8 mouse cellular contexts compared by ENCODE assay signal in genomic region chr13:28953581-28953991, GRCm38 (mm10). TPM values are rescaled to one million over a fixed set of nuclear protein-coding genes. Genes with fewer than 3 reads are reported as not detected.
DNase-seq lines count a peak whose midpoint lies in the region; ATAC-seq lines count a peak whose summit lies in the region.

Gene Sox4, minus strand, starts transcription at chr13:28953713.

- ATAC-seq in forebrain, embryonic 14.5 days, result peak; percentile 92
- peak; percentile 55 for ATAC-seq in liver, embryonic 15.5 days (ENCODE audit: insufficient read depth)
- peak; percentile 88 for ATAC-seq in neural tube, embryonic 12.5 days (ENCODE audit: low FRiP score, low read depth)

- peak within 1 kb of the TSS; percentile 100 for H3K9ac ChIP-seq in forebrain, embryonic 14.5 days (ENCODE audit: low read length)
- H3K9ac ChIP-seq in liver, embryonic 15.5 days, result peak within 1 kb of the TSS; percentile 57
- H3K9ac ChIP-seq in neural tube, embryonic 12.5 days, result peak within 1 kb of the TSS; percentile 100

- peak within 1 kb of the TSS; percentile 43 for H3K4me2 ChIP-seq in forebrain, embryonic 14.5 days (ENCODE audit: low read length)
- H3K4me2 ChIP-seq in liver, embryonic 15.5 days, result peak within 1 kb of the TSS; percentile 79
- peak within 1 kb of the TSS; percentile 58 for H3K4me2 ChIP-seq in neural tube, embryonic 12.5 days (replicated peaks)

- H3K36me3 ChIP-seq in forebrain, embryonic 14.5 days (ENCODE audit: control insufficient read depth, insufficient read depth, low read length), result peaks cover 15% of the 10 kb centered on the region
- no peaks in the 10 kb centered on the region for H3K36me3 ChIP-seq in liver, embryonic 15.5 days (replicated peaks)
- peaks cover under 1% of the 10 kb centered on the region; the same call in 1 of the 2 replicates for H3K36me3 ChIP-seq in neural tube, embryonic 12.5 days

- H3K4me3 ChIP-seq in forebrain, embryonic 14.5 days (ENCODE audit: low read depth, low read length), result peak within 1 kb of the TSS; percentile 100
- peak within 1 kb of the TSS; percentile 58 for H3K4me3 ChIP-seq in liver, embryonic 15.5 days (replicated peaks)
- H3K4me3 ChIP-seq in neural tube, embryonic 12.5 days, result peak within 1 kb of the TSS; percentile 99

- DNase-seq in CD8-positive naive resting alpha-beta T cell, adult 2 months (ENCODE audit: low read depth in 2 of 2, low spot score in 2 of 2), result peak; percentile 65 to 79
- DNase-seq in c-Kit-positive CD71-positive TER-119-positive erythroid progenitor cells, embryonic 14.5 days (ENCODE audit: low spot score), result peak; percentile 63
- DNase-seq in forebrain, embryonic 14.5 days (ENCODE audit: low spot score), result peak; percentile 100
- peak; percentile 99 for DNase-seq in heart, postnatal 10 days
- DNase-seq in kidney, postnatal 4 days, result peak; percentile 98 to 99
- peak; percentile 94 for DNase-seq in telencephalon, adult 2 months (ENCODE audit: low read depth, low spot score)

- no peaks in the 10 kb centered on the region for H3K9me3 ChIP-seq in forebrain, embryonic 14.5 days (replicated peaks; ENCODE audit: control insufficient read depth, low read length)
- H3K9me3 ChIP-seq in liver, embryonic 15.5 days (replicated peaks), result no peaks in the 10 kb centered on the region
- no peaks in the 10 kb centered on the region for H3K9me3 ChIP-seq in neural tube, embryonic 12.5 days

- no peaks in the 10 kb centered on the region for H3K27me3 ChIP-seq in forebrain, embryonic 14.5 days (replicated peaks; ENCODE audit: control insufficient read depth, insufficient read depth, low read length)
- peaks cover 57% of the 10 kb centered on the region for H3K27me3 ChIP-seq in liver, embryonic 15.5 days
- no peaks in the 10 kb centered on the region for H3K27me3 ChIP-seq in neural tube, embryonic 12.5 days (replicated peaks)

- peaks cover 13% of the 10 kb centered on the region for H3K4me1 ChIP-seq in forebrain, embryonic 14.5 days (ENCODE audit: control insufficient read depth, insufficient read depth, low read length)
- peaks cover 37% of the 10 kb centered on the region for H3K4me1 ChIP-seq in liver, embryonic 15.5 days (replicated peaks)
- peaks cover 2% of the 10 kb centered on the region for H3K4me1 ChIP-seq in neural tube, embryonic 12.5 days

- H3K27ac ChIP-seq in forebrain, embryonic 14.5 days (ENCODE audit: low read depth, low read length), result peak within 1 kb of the TSS; percentile 100
- peak within 1 kb of the TSS; percentile 69 for H3K27ac ChIP-seq in liver, embryonic 15.5 days (replicated peaks)
- H3K27ac ChIP-seq in neural tube, embryonic 12.5 days, result peak within 1 kb of the TSS; percentile 100

- intact Hi-C loops in heart, postnatal 10 days (cut with DNase I), result loop anchor here (5.0 to 10.0 kb wide), 3 partner anchors 421 to 1031 kb away; partner anchors contain the start of gene E2f3

- WGBS in forebrain, embryonic 14.5 days, result under 1% methylated on average over 19 of the region's 19 CpGs
- WGBS in liver, embryonic 15.5 days (ENCODE audit: insufficient replicate concordance), result under 1% methylated on average over 19 of the region's 19 CpGs
- WGBS in neural tube, embryonic 12.5 days, result under 1% methylated on average over 19 of the region's 19 CpGs

RNA-seq across cellular contexts. Expression of gene Sox4, which starts in this region (rescaled TPM):
- polyA plus RNA-seq in forebrain, embryonic 14.5 days (2014; fragmentation: Nextera tagmentation; extraction: Ambion mirVana), result 284 and 311 TPM in 2 replicates
- total RNA-seq in heart, postnatal 10 days (2021), result 100 to 1,000 TPM in 1 of 2 experiments, 10 to 100 TPM in 1; 58.8 to 129 TPM
- polyA plus RNA-seq in liver, embryonic 15.5 days (2015; fragmentation: Nextera tagmentation; extraction: Ambion mirVana), result 1.9 and 2.0 TPM in 2 replicates
- 255 and 261 TPM in 2 replicates for polyA plus RNA-seq in neural tube, embryonic 12.5 days (2016; fragmentation: Nextera tagmentation; extraction: Ambion mirVana)

Comparison
In these comparisons a context has a peak if more than half of its experiments do, and no peak if none do; other contexts are left out.
1. Peak in every context shown above with its lines: DNase-seq, ATAC-seq, H3K4me3 ChIP-seq and H3K27ac ChIP-seq.
2. RNA of gene Sox4 (polyA plus RNA-seq): 284 to 311 TPM in forebrain, embryonic 14.5 days and 255 to 261 TPM in neural tube, embryonic 12.5 days; 1.9 to 2.0 TPM in liver, embryonic 15.5 days; every median in the first group is over 10 times any median in the second.